Mouse (Mus musculus): ENCODE results near the gene Gimap7.

Gene Gimap7

GRCm38 (mm10) chr6:48689320-48689719 lies 29.1 kb upstream of the Gimap7 start:
- no peak for DNase-seq (ENCODE audit: low read depth, low spot score)

GRCm38 (mm10) chr6:48692962-48693361 lies 25.5 kb upstream of the Gimap7 start:
- no peak for DNase-seq (ENCODE audit: low read depth, low spot score)

DNA sequence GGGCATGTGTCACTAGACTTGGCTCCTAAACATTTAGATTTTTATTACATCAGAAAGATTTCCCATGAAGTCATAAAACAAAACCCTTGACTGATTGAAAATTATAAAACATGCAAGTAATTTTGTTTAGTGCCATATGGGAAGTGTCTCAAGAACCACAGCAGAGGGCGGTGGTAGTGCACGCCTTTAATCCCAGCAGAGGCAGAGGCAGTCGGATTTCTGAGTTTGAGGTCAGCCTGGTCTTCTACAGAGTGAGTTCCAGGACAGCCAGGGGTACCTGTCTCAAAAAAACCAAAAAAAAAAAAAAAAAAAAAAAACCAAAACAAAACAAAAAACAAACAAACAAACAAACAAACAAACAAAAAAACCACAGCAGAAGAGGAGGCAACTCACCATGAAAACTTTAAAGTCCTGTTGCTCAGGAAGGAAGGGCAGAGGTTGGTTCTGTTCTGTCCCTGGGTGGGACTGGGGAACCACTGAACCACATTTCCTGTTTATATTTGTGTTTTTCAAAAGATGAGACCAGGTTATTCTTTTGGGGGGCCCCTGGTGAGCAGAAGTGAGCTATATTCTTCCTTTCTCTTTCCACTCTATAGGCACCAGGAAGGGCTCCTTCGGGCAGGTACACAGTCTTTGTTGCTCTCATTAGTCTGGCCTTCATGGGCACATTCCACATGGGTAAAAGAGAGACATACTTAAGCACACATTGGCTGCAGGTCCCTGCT lies 21.4 kb upstream of the Gimap7 start:
- DNase-seq (ENCODE audit: low read depth, low spot score) = no peak

DNA sequence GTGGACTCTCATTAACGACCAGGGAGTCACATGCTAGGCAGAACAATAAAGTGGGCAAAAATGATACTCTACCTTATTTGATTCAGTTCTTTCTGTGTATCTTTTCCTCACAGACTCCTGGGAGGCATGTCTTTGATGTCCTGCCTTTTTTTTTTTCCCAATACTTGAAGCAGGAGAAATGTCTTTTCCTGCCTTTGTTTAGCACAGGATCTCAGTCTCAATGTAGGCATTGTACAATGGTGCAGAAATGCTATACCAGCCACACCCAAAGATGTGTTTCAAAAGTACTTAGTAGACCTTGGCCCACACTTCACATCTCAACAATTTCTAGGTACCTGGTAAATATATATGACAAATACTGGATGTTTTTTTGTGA lies 20.9 kb upstream of the Gimap7 start:
- no peak for DNase-seq (ENCODE audit: low read depth, low spot score)

GRCm38 (mm10) chr6:48698066-48698856 lies 20.2 kb upstream of the Gimap7 start:
- DNase-seq (ENCODE audit: low read depth, low spot score) = no peak

DNA sequence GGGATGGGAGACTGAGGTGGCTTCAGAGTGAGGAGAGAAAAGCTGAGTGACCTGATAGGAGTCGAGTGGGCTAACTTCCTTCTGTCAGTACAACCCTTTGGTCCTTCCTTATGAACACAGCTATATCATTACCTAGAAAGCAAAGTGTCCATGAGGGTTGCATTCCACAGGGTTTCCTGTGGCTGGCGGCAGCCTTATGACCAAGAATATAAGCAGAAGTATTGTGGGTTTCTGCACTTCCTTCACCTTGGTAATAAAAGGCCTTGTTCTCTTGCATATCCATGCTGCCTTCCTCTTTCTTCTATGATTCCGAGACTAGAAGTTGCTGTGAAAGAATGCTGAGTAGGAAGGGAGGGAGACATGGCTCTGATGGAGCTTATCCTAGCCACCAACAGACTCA lies 19.5 kb upstream of the Gimap7 start:
- no peak for DNase-seq (ENCODE audit: low read depth, low spot score)

GRCm38 (mm10) chr6:48700251-48701075 lies 18.0 kb upstream of the Gimap7 start:
- DNase-seq (ENCODE audit: low read depth, low spot score) = no peak

- DNase-seq (ENCODE audit: low read depth, low spot score) = no peak
Observed at GRCm38 (mm10) chr6:48702146-48702545, 16.3 kb upstream of the Gimap7 start.

DNA sequence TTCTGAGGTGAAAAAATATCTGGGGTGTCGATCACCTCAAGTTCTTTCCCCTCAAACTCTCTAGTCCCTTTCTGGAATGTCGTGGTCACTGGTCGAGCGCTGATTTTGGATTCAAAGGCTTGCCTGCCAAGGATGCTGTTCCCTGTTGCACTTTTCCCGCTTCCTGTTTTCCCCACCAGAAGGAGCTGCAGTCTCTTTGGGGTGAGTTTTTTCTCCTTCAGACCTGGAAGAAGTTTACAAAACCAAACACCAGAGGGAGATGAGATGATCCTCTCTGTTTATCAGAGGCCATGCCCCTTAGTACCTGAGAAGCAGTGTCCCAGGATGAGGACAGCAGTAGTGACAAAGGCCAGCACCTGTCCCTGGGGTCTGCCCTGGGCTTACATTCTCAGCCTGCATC lies 15.8 kb upstream of the Gimap7 start:
- DNase-seq (ENCODE audit: low read depth, low spot score) = no peak

- no peak for DNase-seq (ENCODE audit: low read depth, low spot score)
Observed at GRCm38 (mm10) chr6:48704146-48704545, 14.3 kb upstream of the Gimap7 start.

GRCm38 (mm10) chr6:48706130-48706529 lies 12.3 kb upstream of the Gimap7 start:
- no peak for DNase-seq (ENCODE audit: low read depth, low spot score)

- DNase-seq (ENCODE audit: low read depth, low spot score) = no peak
Observed at GRCm38 (mm10) chr6:48720326-48720725, 1.9 kb downstream of the Gimap7 start.

DNA sequence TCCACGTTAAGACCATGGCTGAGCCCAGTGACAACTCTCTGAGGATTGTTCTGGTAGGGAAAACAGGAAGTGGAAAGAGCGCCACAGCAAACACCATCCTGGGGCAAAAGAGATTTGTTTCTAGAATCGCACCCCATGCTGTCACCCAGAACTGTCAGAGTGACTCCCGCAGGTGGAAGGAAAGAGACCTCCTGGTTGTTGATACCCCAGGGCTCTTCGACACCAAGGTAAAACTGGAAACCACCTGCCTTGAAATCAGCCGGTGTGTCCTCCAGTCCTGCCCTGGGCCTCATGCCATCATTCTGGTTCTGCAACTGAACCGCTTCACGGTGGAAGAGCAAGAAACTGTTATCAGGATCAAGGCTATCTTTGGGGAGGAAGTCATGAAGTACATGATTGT lies 5.0 kb downstream of the Gimap7 start:
- no peak for DNase-seq (ENCODE audit: low read depth, low spot score)

DNA sequence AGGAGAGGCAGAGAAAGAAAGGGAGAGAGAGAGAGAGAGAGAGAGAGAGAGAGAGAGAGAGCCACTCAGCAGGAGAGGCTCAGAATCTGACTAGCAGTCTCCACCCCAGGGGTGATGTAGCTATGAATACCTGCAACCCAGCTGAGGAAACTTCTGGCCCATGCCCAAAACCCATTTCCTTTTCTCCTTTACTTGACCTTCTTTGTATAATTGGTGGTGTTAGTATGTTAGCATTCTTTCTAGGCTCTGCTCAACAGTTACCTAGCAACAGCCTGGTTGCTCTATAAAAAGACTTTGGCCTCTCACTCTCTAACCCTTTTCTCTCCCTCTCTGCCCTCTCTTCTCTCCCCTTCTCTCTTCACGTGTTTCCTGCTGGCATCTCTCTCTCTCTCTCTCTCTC lies 7.1 kb downstream of the Gimap7 start:
- DNase-seq (ENCODE audit: low read depth, low spot score) = no peak

DNA sequence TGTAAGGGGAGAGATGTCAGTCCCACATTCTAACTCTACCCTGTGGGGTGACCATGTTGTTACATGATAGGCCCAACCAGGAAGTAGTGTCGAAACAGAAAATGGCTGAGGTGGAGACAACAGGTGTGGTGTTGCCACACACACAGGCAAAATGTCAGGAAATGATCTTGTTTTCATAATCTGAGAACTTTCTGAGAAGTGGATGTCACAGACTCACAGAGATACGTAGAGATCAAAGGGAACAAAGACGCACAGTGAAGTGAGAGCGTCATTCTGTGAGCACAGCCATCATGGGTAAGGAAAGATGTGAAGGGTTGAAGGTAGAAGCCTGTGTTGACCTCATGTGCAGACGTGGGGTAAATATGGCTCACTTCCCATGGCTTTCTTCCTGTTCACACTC lies 9.3 kb downstream of the Gimap7 start:
- no peak for DNase-seq (ENCODE audit: low read depth, low spot score)

- DNase-seq (ENCODE audit: low read depth, low spot score) = no peak
Observed at GRCm38 (mm10) chr6:48732864-48733304, 14.5 kb downstream of the Gimap7 start.

DNA sequence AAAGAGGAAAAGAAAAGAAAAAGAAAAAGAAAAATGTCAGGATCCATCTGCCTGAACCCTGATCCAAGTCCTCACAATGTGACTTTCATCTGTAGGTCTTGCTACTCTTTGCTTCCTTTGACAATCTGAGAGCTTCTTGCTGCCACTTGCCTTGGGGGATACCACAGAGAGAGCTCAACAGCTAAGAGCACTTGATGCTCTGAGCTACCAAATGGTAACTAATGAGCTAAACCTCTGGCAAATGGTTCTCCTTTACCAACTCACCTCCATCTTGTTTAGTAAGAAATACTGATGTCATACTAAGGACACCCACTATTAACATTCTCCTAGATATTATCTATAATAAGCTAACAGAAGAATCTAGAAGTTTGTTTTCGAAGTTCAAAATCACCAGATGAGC lies 15.2 kb downstream of the Gimap7 start:
- DNase-seq (ENCODE audit: low read depth, low spot score) = no peak

DNA sequence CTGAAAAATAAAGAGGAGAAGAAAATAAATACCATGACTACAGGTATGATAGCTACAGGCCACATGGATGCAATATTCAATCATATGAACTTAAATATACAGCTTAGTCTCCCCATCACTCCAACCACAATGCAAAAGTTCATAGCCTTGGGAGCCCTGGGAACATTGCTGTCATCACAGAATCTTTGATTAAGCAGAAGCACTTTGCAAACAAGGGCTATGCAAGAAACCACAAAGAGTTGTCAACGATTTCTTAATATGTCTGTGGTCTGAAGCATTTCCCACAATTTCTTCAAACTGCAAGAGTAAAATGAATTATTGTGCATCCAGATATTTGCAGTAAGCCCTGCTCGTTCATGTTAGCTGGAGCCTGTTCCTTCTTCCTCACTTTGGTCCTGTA lies 18.6 kb downstream of the Gimap7 start:
- no peak for DNase-seq (ENCODE audit: low read depth, low spot score)

GRCm38 (mm10) chr6:48737688-48738087 lies 19.3 kb downstream of the Gimap7 start:
- DNase-seq (ENCODE audit: low read depth, low spot score) = no peak

GRCm38 (mm10) chr6:48738961-48739779 lies 20.7 kb downstream of the Gimap7 start, which contains the start of gene Gimap1:
Gene Gimap1 (plus strand): TSS chr6:48739054.
- no peak for DNase-seq (ENCODE audit: low read depth, low spot score)

DNA sequence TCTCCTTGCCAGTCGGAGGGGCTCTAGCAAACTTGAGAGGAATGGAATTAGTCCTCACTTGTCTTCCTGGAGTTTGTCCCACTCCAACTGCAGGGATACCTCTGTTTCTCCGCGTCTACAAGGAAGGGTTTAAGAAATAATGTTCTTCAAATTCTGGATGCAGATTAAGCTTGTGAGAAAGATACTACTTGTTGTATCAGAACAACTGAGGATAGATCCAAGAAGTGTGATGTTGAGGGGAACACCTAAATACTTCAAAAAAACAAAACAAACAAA lies 21.3 kb downstream of the Gimap7 start:
- no peak for DNase-seq (ENCODE audit: low read depth, low spot score)

Measured in embryo, embryonic 11.5 days (tissue).